Mouse (Mus musculus) R1 (cell line): Measurements from ENCODE around the gene Pidd1.

Experiments used
- DNase-seq: peaks from one replicate; pipeline ENCODE4 v3.0.0-alpha.2; 2018; ENCODE audit warnings: low read depth, low spot score

The Pidd1 gene

GRCm38 (mm10) chr7:141435856-141436522 lies 7.8 kb downstream of the Pidd1 start:
- DNase-seq: no peak

- DNase-seq: peak; percentile 58
Observed at GRCm38 (mm10) chr7:141435129-141435855, 8.5 kb downstream of the Pidd1 start.

GRCm38 (mm10) chr7:141434464-141434863 lies 9.4 kb downstream of the Pidd1 start:
- DNase-seq: peak; percentile 55

- no peak for DNase-seq
Observed at GRCm38 (mm10) chr7:141433517-141434400, 10.1 kb downstream of the Pidd1 start.

- DNase-seq: no peak
Observed at GRCm38 (mm10) chr7:141432741-141433516, 10.9 kb downstream of the Pidd1 start.

GRCm38 (mm10) chr7:141432186-141432611 lies 11.6 kb downstream of the Pidd1 start:
- DNase-seq: no peak

- DNase-seq: no peak
Observed at GRCm38 (mm10) chr7:141431434-141432185, 12.2 kb downstream of the Pidd1 start.

- DNase-seq: no peak
Observed at GRCm38 (mm10) chr7:141430585-141431240, 13.1 kb downstream of the Pidd1 start.

- no peak for DNase-seq
Observed at GRCm38 (mm10) chr7:141429840-141430584, 13.8 kb downstream of the Pidd1 start.

- peak; percentile 96 for DNase-seq
Observed at GRCm38 (mm10) chr7:141429310-141429709, 14.5 kb downstream of the Pidd1 start, which contains the start of gene Cend1. Cend1 (minus strand) TSS chr7:141429491.

- DNase-seq: no peak
Observed at GRCm38 (mm10) chr7:141428701-141429100, 15.1 kb downstream of the Pidd1 start.

- no peak for DNase-seq
Observed at GRCm38 (mm10) chr7:141426948-141427730, 16.7 kb downstream of the Pidd1 start.

GRCm38 (mm10) chr7:141423811-141424210 lies 20.0 kb downstream of the Pidd1 start:
- DNase-seq: no peak

- no peak for DNase-seq
Observed at GRCm38 (mm10) chr7:141420030-141420702, 23.7 kb downstream of the Pidd1 start.

- no peak for DNase-seq
Observed at GRCm38 (mm10) chr7:141418970-141419369, 24.9 kb downstream of the Pidd1 start.

- DNase-seq: no peak
Observed at GRCm38 (mm10) chr7:141417731-141418681, 25.8 kb downstream of the Pidd1 start.
